Mouse (Mus musculus) lung, postnatal 14 days (tissue): ENCODE data around the gene Myd88.
"Not testable (repeated sequence)": the region's sequence is repeated elsewhere in the genome, so short reads cannot be mapped to it uniquely, and the experiment has no call there.

Source experiments
- DNase-seq: peaks from one replicate; pipeline ENCODE4 v3.0.0; 2021

The Myd88 gene

DNA sequence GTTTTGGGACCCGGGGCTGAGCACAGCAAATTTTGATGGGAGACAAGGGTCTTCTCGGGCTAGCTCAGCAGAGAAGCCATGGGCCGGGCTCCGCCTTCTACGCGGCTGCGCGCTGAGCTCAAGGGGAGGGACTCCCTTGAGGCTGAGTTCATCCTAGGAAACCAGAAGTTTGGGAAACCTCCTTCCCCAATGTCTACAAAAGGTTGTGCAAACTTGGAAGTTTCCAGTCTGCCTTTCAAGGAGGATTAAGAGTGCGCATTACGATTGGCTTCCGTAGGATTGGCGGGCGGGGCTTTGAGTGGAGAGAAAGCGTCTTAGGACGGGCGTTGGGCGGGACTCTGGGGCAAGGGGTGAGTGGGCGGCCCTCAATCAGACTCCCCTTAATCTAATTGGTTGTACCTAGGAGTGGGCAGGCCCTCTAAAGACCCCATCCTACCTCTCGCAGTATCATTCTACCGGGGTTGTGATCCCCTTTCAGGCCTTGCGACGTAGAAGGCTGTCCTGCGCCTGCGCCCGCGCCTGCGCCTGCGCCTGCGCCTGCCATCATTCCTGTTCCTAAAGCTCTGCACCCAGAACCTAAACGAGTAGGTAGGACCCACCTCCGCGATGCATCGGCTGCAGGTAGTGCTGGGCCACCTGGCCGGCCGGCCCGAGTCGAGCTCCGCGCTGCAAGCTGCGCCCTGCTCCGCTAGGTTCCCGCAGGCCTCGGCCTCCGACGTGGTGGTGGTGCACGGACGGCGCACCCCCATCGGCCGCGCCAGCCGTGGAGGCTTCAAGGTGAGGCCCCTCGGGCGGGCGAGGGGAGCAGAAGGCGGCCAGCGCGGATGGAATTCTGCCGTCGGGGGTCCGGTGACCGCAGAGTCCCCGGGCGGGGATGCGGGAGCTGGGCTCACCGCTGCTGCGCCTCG lies at the start of gene Myd88:
Gene Myd88, minus strand, starts transcription at position 503 of the 908 bp plus-strand sequence.
- peak; percentile 95 for DNase-seq

DNA sequence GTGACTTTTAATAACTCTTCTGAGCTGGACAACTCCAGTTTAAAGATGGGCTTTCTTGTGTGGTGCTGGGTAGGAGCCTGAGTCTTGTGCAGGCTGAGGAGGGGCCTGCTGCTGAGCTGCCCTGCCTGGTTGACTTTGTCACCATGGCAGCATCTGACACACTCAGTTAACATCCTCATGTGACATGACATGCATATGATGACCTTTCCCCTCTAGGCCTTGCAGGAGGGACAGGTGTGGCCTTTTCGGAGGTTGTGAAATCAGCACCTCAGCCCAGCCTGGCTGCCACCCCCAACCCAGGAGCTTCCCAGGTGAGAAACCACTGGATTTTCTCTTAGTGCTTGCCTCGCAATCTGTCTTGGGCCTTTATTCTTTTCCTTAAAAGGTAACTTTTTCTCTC lies 49.0 kb upstream of the Myd88 start:
- no peak for DNase-seq

DNA sequence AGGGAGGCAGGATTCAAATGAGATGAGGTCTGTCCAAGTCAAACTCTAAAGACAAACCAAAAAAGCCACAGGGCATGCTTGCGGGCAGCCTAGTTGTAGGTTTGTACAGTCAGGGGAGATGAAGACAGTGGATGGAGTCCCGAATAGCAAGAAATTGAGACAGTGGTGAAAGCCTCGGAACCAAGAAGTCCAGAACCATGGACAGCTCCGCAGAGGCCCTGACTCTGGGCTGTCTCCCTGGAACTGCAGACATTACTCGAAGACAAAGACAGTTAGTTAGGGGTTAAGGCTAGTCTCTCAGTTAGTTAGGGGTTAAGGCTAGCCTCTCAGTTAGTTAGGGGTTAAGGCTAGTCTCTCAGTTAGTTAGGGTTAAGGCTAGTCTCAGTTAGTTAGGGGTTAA lies 47.7 kb upstream of the Myd88 start:
- DNase-seq, result peak; percentile 35

DNA sequence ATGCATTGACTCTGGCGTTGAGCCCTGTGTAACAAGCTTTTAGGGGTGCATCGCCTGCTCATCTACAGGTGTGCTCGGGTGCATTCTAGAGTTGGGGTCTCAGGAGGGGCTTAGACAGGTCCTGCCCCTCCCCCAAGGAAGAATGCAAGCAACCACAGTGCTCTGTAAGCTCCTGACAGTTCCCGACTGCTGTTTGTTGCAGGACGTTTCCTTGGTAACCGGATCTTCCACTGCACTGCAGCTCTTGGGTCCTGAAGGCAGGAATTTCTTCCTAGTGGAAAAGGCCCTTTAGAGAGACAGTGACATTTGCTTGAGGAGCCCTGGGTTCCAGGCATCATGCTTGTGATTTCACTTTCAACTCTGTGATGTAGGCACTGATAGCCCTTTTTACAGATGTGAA lies 41.4 kb upstream of the Myd88 start:
- no peak for DNase-seq

DNA sequence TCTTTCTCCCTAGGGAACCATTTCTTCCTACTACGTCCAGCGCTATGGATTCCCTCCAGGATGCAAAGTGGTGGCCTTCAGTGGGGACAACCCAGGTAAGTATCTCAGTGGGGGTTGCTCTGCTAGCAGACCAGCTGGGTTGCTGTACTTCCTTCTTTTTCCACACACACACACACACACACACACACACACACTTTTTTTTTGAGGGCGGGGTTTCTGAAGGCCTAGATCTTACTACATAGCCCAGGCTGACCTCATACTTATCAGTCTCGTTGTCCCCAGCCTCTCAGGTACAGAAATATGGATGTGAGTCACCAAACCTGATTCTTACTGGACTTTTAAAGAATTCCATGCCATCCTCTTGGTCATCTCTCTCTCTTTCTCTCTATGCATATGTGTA lies 37.0 kb upstream of the Myd88 start:
- DNase-seq, result no peak

DNA sequence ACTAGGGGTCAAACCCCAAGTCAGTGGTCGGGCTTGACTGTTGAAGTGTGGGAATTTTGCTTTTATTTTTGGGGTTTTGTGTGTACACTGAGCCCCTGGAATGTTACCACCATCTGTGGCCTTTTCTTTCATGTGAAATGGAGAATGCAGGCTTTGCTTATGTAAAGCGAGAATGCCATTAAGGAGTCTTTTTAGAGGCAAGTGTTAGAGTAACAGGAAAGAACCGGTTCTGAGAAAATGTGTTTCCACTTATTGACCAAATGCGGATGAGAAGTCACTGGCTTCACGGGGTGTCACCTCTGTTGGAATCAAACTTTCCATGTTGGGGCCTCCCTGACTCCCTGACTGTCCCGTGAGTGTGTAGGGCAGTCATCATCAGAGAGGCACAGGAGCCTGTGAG lies 34.3 kb upstream of the Myd88 start:
- DNase-seq, result no peak

DNA sequence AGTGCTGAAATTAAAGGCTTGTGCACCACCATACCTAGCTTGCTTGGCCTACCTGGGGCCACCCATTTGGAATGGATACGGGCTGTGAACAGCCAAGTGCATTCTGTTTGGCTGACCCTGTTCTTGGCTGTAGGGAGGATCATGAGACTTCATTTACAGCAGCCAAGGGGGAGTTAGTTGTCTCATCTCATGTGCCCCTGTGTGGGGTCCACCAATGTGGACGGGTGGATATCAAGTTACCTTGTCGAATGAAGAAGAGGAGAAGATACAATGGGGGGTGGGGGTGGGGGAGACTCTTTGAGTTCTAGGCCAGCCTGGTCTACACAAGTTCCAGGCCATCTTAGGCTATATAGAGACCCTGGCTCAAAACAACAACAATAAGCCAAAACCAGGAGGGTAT lies 33.8 kb upstream of the Myd88 start:
- DNase-seq, result no peak

DNA sequence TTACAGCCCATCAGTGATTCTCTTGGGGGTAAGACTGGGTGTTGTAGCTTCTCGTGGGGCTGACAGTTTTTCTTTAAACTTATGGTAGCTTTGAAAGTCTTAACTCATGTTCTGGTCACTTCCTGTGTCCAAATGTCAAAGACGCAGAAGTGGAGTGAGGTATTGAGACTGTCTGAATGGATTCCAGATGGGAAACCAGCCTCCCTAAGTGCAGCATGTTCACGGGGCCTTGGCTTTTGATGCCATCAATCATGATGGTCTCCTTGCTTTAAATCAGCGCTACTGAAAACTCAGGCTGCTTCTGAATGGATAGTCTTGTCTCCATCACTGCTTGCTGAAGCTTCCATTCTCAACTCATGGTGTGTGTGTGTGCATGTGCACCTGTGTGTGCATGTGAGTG lies 30.0 kb upstream of the Myd88 start:
- no peak for DNase-seq

DNA sequence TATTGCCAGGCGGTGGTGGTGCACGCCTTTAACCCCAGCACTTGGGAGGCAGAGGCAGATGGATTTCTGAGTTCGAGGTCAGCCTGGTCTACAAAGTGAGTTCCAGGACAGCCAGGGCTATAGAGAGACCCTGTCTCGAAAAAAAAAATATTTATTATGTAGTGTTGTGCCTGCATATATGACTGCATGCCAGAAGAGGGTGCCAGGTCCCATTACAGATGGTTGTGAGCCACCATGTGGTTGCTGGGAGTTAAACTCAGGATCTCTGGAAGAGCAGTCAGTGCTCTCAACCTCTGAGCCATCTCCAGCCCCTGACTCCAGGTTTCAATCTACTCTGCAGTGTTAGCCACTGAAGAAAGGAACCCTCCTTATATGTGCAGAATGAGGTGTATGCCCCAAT lies 29.6 kb upstream of the Myd88 start:
- DNase-seq, result not testable (repeated sequence)

DNA sequence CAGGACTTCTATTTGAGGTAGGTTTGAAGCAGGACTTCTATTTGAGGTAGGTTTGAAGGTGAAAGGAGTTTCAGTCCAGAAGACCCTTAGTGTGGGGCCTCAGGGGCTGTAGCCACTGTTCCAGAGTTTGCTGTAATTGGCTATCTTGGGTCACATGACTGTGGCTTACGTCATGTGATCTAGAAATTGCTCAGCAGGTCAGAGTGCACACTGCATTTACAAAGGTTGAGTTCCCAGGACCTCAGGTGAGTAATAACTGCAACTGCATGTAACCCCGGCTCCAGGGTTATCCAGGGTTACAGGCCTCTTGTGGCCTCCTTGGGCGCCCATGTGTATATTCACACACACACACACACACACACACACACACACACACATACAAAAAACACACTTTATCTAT lies 27.2 kb upstream of the Myd88 start:
- DNase-seq, result no peak

DNA sequence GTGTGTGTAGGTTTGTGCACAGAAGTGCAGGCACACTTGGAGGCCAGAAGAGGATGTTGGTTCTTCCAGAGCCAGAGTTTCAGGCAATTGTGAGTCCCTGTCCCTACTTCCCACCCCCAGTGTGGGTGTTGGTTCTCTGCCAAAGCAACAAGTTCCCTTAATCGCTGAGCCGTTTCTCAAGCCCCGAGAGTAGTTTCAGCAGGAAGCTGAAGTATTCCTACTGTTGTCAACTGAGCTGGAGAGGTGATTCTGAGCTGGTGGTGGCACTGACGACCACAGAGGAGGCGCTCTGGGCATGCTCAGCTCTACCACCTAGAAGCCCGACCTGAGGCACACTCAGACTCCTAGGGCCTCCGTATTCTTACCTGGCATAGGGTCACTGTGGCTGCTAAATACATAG lies 24.1 kb upstream of the Myd88 start, which contains the start of gene Slc22a14:
Gene Slc22a14, minus strand, starts transcription at position 270 of the 400 bp plus-strand sequence.
- DNase-seq, result no peak

DNA sequence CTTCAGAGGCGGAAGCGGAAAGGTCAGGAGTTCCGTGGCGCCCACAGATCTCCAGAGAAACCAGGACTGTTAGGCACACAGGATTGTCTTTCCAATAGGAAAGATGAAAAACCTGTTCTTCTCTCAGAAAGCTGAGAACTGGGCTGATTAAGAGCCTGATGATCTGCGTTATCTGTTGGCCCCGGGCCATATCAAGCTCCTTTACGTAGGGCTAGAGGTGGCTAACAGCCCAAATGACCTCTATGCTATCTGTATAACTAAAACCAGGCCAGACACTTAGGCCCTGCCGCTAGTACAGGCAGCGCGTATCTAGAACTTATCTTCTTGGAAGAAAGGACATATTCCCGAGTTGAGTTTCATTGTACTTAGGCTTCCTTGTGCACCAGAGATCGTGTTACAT lies 22.0 kb upstream of the Myd88 start:
- no peak for DNase-seq

DNA sequence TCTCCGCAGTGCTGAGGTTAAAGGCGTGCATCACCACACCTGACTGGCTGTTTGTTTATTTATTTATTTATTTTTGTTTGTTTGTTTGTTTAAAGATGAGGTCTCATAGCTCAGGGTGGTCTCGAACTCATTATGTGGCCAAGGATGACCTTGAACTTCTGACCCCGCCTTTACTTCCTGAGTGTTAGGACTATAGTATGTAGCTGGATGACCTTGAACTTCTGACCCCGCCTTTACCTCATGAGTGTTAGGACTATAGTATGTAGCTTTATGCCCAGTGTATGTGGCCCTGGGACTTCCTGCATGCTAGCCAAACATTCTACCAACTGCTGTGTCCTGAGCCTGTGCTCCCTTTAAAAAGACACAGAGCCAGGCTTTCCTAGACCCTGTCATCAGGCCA lies 20.2 kb upstream of the Myd88 start:
- DNase-seq, result no peak

DNA sequence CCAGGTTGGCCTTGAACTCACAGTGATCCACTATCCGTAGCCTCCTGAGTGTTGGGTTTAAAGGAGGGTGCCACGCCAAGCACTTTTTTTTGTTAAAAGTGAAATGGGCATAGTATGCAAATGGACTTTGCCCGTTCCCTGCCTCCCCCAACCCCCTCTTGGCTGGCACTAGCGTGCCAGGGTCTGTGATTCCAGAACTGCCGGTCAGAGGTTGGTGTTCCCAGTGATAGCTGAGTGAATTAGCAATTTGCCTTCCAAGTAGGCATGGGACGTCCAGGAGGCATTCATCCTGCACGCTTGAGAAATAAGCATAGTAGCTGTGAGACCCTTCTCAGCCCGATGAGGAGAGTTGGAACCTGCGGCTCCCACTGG lies 16.8 kb upstream of the Myd88 start:
- DNase-seq, result no peak

DNA sequence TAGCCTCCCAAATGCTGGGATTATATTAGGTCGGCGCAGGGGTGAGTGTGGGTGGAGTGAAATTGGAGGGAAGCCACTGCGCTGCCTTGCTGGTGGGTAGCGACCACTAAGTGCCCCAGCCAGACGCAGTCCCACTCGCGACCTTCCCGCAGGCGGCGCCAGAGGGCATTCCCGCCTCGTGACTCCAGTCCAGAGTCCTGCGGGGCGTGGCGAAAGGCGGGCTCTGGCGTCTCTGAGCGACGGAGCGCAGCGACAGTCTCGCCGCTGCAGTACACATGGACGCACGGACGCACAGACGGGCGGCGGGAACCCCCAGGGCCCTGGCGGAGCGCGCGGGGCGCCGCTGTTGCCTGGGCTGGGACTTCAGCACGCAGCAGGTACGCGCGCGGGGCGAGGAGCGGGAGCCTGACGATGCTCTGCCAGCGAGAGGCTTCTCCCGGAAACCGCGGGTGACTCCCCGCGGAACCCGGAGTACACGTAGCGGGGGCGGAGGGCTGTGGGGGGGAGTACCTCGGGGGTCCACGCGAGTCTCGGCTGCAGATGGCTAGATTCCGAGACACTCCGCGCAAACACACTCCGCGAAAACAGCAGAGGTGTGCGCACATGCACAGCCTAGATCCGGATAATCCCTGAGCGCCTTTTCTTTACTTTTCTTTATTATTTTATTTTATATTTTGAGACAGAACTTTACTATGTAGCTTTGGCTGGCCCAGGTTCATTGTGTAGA lies 16.3 kb upstream of the Myd88 start, which contains the start of gene Xylb:
Gene Xylb, plus strand, starts transcription at position 51 of the 727 bp plus-strand sequence.
- peak; percentile 96 for DNase-seq

DNA sequence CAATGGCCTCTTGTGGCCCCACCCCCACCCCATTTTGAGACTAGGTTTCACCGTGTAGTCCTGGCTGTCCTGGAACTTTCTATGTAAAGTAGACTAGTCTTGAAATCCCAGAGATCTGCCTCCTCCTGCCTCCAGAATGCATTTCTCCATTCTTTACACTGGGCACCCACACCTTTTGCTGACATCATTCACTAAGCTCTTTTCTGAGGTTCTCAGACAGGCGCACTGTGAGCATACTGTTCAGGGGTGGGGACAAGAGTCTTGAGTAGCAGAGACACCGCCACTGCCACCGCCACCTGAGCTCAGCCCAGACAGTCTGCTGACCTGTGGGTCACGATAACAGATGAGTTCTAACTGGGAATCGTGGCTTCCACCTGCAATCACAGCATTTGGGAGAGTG lies 14.7 kb upstream of the Myd88 start:
- no peak for DNase-seq

DNA sequence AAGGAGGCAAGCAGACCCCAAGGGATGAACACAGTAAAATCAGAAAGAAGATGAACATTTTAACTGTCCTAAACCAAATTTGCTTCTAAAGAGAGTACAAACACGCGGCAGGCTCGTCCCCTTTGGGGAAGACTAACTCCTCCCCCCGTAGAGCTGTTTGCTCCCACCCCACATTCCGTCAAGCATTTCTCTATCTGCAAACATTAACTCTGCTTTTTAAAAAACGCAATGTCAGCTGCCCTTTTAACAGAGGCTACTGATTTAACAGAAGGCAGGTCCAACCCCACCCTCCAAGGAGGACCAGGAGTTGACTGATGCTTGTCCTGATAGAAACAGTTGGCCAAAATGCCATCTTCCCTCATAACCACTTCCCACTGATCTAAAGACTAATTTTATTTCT lies 12.7 kb upstream of the Myd88 start:
- DNase-seq, result no peak

DNA sequence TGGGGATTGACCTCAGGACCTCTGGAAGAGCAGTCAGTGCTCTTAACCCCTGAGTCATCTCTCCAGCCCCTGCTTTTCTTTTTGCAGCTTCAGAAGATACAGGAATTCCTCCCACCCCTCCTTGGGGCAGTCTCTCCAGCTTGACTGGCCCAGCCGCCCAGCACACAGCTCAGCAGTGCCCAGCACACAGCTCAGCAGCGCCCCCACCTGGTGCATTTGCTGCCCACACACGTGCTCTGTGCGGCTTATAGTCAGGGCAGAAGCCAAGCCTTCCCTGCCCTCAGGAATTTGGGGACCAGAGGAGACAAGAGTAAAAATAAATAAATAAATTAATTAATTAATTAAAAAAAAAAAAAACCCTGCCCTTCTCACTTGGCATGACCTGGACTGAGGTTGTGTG lies 10.8 kb upstream of the Myd88 start:
- peak; percentile 86 for DNase-seq

DNA sequence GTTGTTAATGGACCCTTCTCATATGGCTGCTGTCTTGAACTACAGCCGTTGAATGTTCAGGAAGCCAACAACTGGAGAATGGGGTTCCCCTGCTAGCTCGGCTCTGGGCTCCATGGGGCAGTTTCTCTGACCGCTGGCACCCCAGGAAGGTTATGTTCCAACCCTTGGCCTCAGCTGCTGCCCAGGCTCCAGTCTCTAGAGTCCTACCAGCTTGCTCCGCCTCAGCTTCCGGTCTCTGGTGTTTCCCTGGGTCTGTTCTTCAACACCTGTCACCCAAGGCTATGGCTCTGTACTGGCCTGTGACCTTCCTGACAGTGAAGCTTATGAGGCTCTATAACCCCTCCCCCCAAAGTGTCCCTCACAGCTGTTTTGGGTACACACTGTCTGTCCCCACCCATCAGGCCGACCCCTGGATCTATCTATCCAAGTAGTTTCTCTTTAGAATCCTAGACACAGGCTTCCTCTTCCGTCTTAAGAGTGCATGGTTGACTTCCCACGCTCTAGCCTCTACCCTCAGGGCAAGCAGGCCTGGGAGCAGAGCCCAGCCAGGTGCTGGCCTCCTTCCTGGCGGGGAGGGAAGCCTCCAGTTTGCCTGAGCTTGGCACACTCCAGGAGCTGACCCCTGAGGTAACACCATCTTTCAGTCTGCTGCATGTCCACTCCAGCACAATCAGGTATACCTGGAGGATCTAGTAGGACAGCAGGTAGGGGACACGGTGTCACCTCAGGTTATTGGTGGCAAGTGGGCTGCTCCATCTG lies 9.9 kb upstream of the Myd88 start:
- DNase-seq, result no peak

DNA sequence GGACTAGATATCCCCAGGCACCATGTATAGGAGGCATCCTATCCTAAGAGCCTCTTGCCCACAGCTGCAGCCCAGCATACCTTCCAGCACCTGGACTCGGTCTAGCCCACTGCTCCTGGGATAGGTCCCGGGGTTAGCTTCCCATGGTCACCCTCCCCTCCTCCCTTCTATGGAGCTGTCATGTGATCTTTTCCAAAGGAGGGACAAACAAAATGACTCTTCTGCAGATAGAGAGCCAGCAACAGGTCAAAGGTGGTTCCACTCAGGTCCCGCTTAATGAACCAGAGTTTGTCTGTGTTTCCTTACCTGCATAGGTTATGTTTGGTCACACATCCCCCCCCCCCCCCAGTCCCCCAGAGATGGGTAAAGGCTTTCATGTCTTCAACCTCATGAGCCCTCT lies 9.3 kb upstream of the Myd88 start:
- DNase-seq, result no peak

DNA sequence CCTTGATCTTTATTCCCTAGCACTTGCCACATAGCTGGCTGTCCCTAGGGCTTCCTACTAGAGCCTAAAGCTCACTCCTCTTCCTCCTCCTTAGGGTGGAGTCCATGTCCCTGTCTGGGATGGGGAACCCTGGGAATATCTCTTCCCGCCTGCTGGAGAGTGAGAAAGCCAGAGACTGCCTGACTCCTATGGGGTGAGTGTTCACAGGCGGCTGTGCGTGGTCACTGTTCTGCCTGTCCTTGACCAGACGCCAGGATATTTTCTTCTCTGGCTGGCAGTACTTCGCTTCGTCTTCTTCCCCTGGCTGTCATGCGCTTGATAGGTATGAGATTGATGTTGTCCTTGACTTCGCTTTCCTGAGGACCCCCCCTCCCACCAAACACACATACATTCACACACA lies 5.2 kb upstream of the Myd88 start:
- DNase-seq, result no peak

DNA sequence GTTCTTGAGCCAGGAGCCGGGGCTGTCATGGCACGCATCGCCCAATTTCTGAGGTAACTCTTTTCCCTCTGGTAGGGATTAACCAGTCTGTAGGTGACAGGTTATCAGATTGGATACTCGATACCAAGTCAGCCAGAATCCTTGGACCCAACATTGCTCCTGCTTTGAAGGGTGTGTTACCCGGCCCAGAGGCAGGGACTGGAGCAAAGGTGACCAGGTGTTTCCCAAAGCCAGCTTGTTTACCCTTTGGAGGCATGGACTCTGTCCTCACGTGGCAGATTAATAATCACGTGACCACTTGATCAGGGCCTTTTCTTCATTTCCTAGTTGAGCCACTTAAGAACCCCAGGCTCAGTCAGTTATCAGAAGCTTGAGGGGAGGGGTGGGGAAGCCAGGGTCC lies 1.5 kb upstream of the Myd88 start:
- DNase-seq, result no peak

DNA sequence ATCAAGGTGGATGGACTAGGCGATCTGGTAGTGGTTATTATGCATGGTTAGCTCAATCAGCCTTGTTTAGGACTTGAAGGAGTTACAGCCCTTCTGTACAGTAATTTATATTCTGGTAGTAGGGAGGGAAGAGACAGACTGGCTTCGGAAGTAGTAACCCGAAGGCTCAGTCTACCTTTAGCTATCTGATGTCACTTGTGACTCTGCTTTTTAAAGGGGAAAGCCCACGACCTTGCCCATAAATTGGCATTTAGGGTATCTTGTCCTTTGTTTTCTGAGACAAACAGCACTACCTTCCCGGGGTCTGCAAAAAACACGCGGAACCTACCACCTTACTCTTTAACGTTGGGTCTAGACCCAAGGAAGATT lies 1.0 kb downstream of the Myd88 start:
- no peak for DNase-seq
